ENCODE assay signal across 27 mouse cellular contexts in the genomic region with DNA sequence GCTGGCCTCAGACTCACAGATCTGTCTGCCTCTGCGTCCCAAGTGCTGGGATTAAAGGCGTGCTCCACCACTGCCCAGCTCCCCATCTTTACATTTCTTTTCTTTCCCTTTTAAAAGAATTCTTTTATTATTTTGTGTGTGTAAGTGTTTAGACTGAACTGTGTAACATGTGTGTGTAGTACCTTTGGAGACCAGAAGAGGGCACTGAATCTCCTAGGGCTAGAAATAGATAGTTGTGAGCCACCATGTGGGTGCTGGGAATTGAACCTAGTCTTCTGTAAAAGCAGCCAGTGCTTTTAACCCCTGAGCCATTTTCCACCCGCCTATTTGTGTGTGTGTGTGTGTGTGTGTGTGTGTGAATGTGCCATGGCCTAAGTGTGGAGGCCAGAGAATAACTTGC. TPM values are rescaled to one million over a fixed set of nuclear protein-coding genes. Genes with fewer than 3 reads are reported as not detected.
DNase-seq lines count a peak whose midpoint lies in the region; ATAC-seq and TF ChIP-seq lines count a peak whose summit lies in the region.
"Had no signal": no experiment of that assay in that cellular context is flagged by ENCODE, and none has a peak within 500 bp of the region (broad histone marks: within the 10 kb centered on the region; RNA-seq: fewer than 3 reads in every experiment).

No protein-coding gene starts in this region.

- peaks cover 18% of the 10 kb centered on the region; the same call in 1 of the 2 replicates for H3K4me1 ChIP-seq in heart, embryonic 15.5 days (replicated peaks)
- H3K4me1 ChIP-seq in MEL (ENCODE audit: control insufficient read depth in 1 of 2, insufficient read depth in 2 of 2, low read length in 2 of 2): no peaks in the 10 kb centered on the region
- H3K4me1 ChIP-seq in small intestine, adult 2 months (ENCODE audit: control insufficient read depth, insufficient read depth, insufficient read length, low read length): no peaks in the 10 kb centered on the region
- H3K4me1 ChIP-seq: limb, embryonic 15.5 days; midbrain, embryonic 12.5 days had no signal

- TF ChIP-seq RAD21 in MEL (IDR thresholded peaks at IDR 0.05; ENCODE audit: low read depth, low read length): no peak; the same call in 1 of the 2 replicates

- no peak overlapping the region for H3K4me3 ChIP-seq in heart, embryonic 15.5 days
- H3K4me3 ChIP-seq in left cerebral cortex, adult 2 months: no peak overlapping the region
- no peak overlapping the region for H3K4me3 ChIP-seq in MEL (ENCODE audit: control insufficient read depth in 1 of 2, insufficient read depth in 1 of 2, low read depth in 2 of 2, low read length in 2 of 2)
- no peak overlapping the region for H3K4me3 ChIP-seq in small intestine, adult 2 months (ENCODE audit: low read depth, low read length)
- H3K4me3 ChIP-seq: embryonic facial prominence, embryonic 10.5 days; heart, embryonic 12.5 days; limb, embryonic 15.5 days; midbrain, embryonic 12.5 days had no signal

- WGBS in heart, embryonic 15.5 days: 93% methylated on average over 3 of the region's 3 CpGs
- 94% methylated on average over 3 of the region's 3 CpGs for WGBS in small intestine, adult 2 months

- DNase-seq in heart, adult 9 months (ENCODE audit: low spot score in 2 of 2): no peak
- no peak for DNase-seq in left cerebral cortex, adult 2 months (ENCODE audit: extremely low spot score in 1 of 2, low spot score in 2 of 2)
- DNase-seq in left cerebral cortex, adult 11 months (ENCODE audit: low spot score): no peak
- peak; percentile 42 for DNase-seq in MEL (ENCODE audit: low read depth, low spot score)
- DNase-seq in kidney, postnatal 36 days: no peak
- DNase-seq: adrenal gland, postnatal 25 days; cerebellum, adult 9-11 months; gastrocnemius, postnatal 36 days; heart, postnatal 36 days; kidney, adult 9 months; kidney, postnatal 25 days; layer of hippocampus, adult 9-11 months; left cerebral cortex, postnatal 4 days; lung, adult 18-20 months; lung, postnatal 14 days; right cerebral cortex, postnatal 14 days; thymus, postnatal 14 days had no signal

- no peak for TF ChIP-seq EP300 in MEL (IDR thresholded peaks at IDR 0.05; ENCODE audit: low read depth in 1 of 2, low read length in 2 of 2)

- H3K36me3 ChIP-seq in heart, embryonic 15.5 days: no peaks in the 10 kb centered on the region
- no peaks in the 10 kb centered on the region for H3K36me3 ChIP-seq in MEL (ENCODE audit: control insufficient read depth in 1 of 2, insufficient read depth in 2 of 2, low read length in 2 of 2)
- no peaks in the 10 kb centered on the region for H3K36me3 ChIP-seq in small intestine, adult 2 months (ENCODE audit: control insufficient read depth, insufficient read depth, low read length)
- H3K36me3 ChIP-seq: limb, embryonic 15.5 days; midbrain, embryonic 12.5 days had no signal

- no peak overlapping the region for H3K4me2 ChIP-seq in heart, embryonic 15.5 days
- H3K4me2 ChIP-seq: heart, embryonic 12.5 days; hindbrain, embryonic 14.5 days; limb, embryonic 15.5 days; midbrain, embryonic 12.5 days had no signal

- peak; percentile 11 for TF ChIP-seq CTCF in left cerebral cortex, adult 2 months (IDR thresholded peaks at IDR 0.05)
- peak in 2 of 3 experiments; percentile 41 to 48; a peak in 4 of 6 replicates for TF ChIP-seq CTCF in MEL (IDR thresholded peaks at IDR 0.05 in 2 of 3, conservative IDR thresholded peaks at IDR 0.05 in 1 of 3; ENCODE audit: control insufficient read depth in 1 of 3, insufficient read depth in 1 of 3, low read depth in 2 of 3, low read length in 3 of 3, poor library complexity in 1 of 3, severe bottlenecking in 1 of 3)
- TF ChIP-seq CTCF in small intestine, adult 2 months (IDR thresholded peaks at IDR 0.05; ENCODE audit: extremely low read depth, insufficient read length, insufficient replicate concordance, low read depth, low read length): peak; percentile 9; the same call in 1 of the 2 replicates

- H3K9me3 ChIP-seq in heart, embryonic 15.5 days (replicated peaks): no peaks in the 10 kb centered on the region
- H3K9me3 ChIP-seq in MEL (replicated peaks; ENCODE audit: insufficient read depth, low read length): no peaks in the 10 kb centered on the region
- H3K9me3 ChIP-seq: limb, embryonic 15.5 days; midbrain, embryonic 12.5 days had no signal

- no peaks in the 10 kb centered on the region for H3K27me3 ChIP-seq in heart, embryonic 15.5 days
- H3K27me3 ChIP-seq in MEL (ENCODE audit: control insufficient read depth in 1 of 2, insufficient read depth in 2 of 2, low read length in 2 of 2): no peaks in the 10 kb centered on the region
- no peaks in the 10 kb centered on the region for H3K27me3 ChIP-seq in small intestine, adult 2 months (ENCODE audit: control insufficient read depth, insufficient read depth, low read length)
- H3K27me3 ChIP-seq: heart, embryonic 12.5 days; limb, embryonic 15.5 days; midbrain, embryonic 12.5 days had no signal

- no peak for ATAC-seq in heart, embryonic 15.5 days (replicated peaks; ENCODE audit: insufficient number of reproducible peaks, insufficient read depth, low FRiP score, low read depth)
- ATAC-seq: forebrain, embryonic 16.5 days had no signal

- H3K79me2 ChIP-seq in MEL (ENCODE audit: control insufficient read depth, insufficient read depth, low read length, poor library complexity): no peaks in the 10 kb centered on the region

- H3K27ac ChIP-seq in heart, embryonic 15.5 days: 0 out of 2 replicates have a peak overlapping the region, but pooled peaks have one; percentile 1
- no peak overlapping the region for H3K27ac ChIP-seq in left cerebral cortex, adult 2 months
- no peak overlapping the region for H3K27ac ChIP-seq in MEL (ENCODE audit: control insufficient read depth, low read depth, low read length)
- H3K27ac ChIP-seq in small intestine, adult 2 months (ENCODE audit: insufficient read depth, low read depth, low read length): no peak overlapping the region
- H3K27ac ChIP-seq: embryonic facial prominence, embryonic 10.5 days; hindbrain, embryonic 14.5 days; limb, embryonic 15.5 days; midbrain, embryonic 12.5 days had no signal

- no peak overlapping the region for H3K9ac ChIP-seq in heart, embryonic 15.5 days
- H3K9ac ChIP-seq in MEL (ENCODE audit: control insufficient read depth, low read depth, low read length, poor library complexity, severe bottlenecking): no peak overlapping the region
- H3K9ac ChIP-seq: heart, embryonic 12.5 days; hindbrain, embryonic 14.5 days; limb, embryonic 15.5 days; midbrain, embryonic 12.5 days had no signal

- intact Hi-C loops in left cerebral cortex, adult 2 months (cut with DNase I): no loop called here

- no peak for TF ChIP-seq POLR2A in MEL (IDR thresholded peaks at IDR 0.05; ENCODE audit: control insufficient read depth in 1 of 2, insufficient read depth in 1 of 2, low read depth in 1 of 2, low read length in 2 of 2, poor library complexity in 1 of 2)
- TF ChIP-seq POLR2A in small intestine, adult 2 months (IDR thresholded peaks at IDR 0.05; ENCODE audit: low read depth, low read length): no peak

TF ChIP-seq in MEL, 35 proteins besides CTCF, POLR2A, EP300 and RAD21:
- no peak for TF ChIP-seq TBP (IDR thresholded peaks at IDR 0.05; ENCODE audit: low read depth, low read length)
- no peak for TF ChIP-seq ZNF384 (IDR thresholded peaks at IDR 0.05; ENCODE audit: low read depth, low read length)
- TF ChIP-seq MAFK (IDR thresholded peaks at IDR 0.05; ENCODE audit: borderline replicate concordance, low read depth, low read length): no peak
- TF ChIP-seq POLR2AphosphoS5 (IDR thresholded peaks at IDR 0.05; ENCODE audit: borderline replicate concordance, low read depth, low read length): no peak
- no peak for TF ChIP-seq POLR2AphosphoS2 (IDR thresholded peaks at IDR 0.05; ENCODE audit: low read length)
- no peak for TF ChIP-seq HCFC1 (IDR thresholded peaks at IDR 0.05; ENCODE audit: low read depth, low read length)

RNA-seq across cellular contexts. Expression of a gene that starts 11.9 kb away (rescaled TPM):
- 6.9 and 10.0 TPM in 2 replicates for polyA plus RNA-seq in heart, embryonic 15.5 days (2015; fragmentation: Nextera tagmentation; extraction: Ambion mirVana)
- 100 to 1,000 TPM; 142 to 170 TPM for total RNA-seq in left cerebral cortex, adult 2 months (2021)
- not detected in 2 replicates for total RNA-seq in MEL (2012; rRNA removed)
- under 1 TPM in 1 of 2 experiments, not detected in 1; 0.14 TPM for polyA plus RNA-seq in MEL (2012; ENCODE audit: insufficient read depth in 1 of 2, insufficient read length in 2 of 2, low read depth in 1 of 2, low replicate concordance in 2 of 2, missing spikeins in 1 of 2)
- 5.9 and 6.5 TPM in 2 replicates for polyA plus RNA-seq in small intestine, adult 2 months (2012; rRNA removed)
- total RNA-seq: common myeloid progenitor, adult 5-6 weeks had no signal
- polyA plus RNA-seq: C2C12 had no signal

RNA-seq across cellular contexts. Expression of a gene that starts 44.1 kb away (rescaled TPM):
- 33.8 and 38.1 TPM in 2 replicates for polyA plus RNA-seq in heart, embryonic 15.5 days (2015; fragmentation: Nextera tagmentation; extraction: Ambion mirVana)
- 100 to 1,000 TPM; 164 to 176 TPM for total RNA-seq in left cerebral cortex, adult 2 months (2021)
- 54.4 and 64.2 TPM in 2 replicates for total RNA-seq in MEL (2012; rRNA removed)
- polyA plus RNA-seq in MEL (2012; ENCODE audit: insufficient read depth in 1 of 2, insufficient read length in 2 of 2, low read depth in 1 of 2, low replicate concordance in 2 of 2, missing spikeins in 1 of 2): 10 to 100 TPM in 1 of 2 experiments, not detected in 1; 67.0 TPM
- 3.4 and 8.3 TPM in 2 replicates for polyA plus RNA-seq in small intestine, adult 2 months (2012; rRNA removed)
